Mouse (Mus musculus) C2C12 (cell line): ENCODE measurements around the gene Fth1.

Experiments
- CTCF ChIP-seq: IDR thresholded peaks from one replicate; pipeline ENCODE4 v1.5.1; 2011; ENCODE audit not compliant: control insufficient read depth, insufficient read depth, insufficient read length
- MAX ChIP-seq: IDR thresholded peaks from one replicate; pipeline ENCODE4 v1.6.1; 2011; ENCODE audit warnings: mild to moderate bottlenecking, control low read depth
- USF1 ChIP-seq: IDR thresholded peaks from one replicate; pipeline ENCODE4 v1.6.1; 2011; ENCODE audit warnings: low read depth, mild to moderate bottlenecking, control low read depth, moderate library complexity

DNA sequence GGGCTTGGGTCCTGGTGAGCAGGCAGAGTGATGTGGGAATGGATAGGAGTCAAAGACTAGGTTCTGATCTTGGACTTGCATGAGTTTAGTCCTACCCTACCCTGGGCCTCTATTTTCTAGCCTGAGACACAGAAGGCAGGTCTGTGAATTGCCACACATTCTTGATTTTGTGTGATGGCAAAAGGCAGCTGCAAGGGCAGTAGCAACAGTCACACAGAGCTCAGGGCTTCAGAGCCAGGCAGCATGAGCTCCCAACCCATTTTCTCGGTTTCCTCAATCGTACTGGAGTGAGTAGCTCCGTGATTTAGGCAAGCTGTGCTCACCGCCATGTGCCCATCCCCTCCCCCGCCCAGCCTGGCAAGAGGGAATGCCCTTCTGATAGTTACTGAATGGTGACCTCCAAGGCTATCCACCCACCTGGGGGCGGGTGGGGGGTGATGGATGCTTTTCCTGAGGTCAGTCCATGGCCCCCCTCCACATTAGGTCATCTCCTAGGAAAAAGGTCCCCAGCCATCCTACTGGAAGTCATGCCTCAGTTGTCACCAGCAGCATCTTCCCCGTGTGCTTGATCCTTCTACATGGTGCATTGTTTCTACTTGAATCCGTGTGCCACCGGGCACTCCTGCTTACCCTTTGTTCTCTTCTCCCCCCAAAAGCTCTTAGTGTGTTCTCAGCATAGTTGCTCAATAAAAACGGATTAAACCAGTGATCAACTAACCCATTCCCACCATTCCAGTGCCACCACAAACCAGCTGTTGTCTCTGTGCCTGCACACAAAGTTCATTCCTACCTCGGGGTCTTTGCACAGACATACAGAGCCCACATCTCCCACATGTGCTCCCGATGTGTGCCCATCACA is 17.0 kb downstream of the Fth1 start:
- no peak for TF ChIP-seq CTCF
- TF ChIP-seq USF1 = no peak
- TF ChIP-seq MAX = no peak
